Mouse (Mus musculus): ENCODE data around the gene Dhfr.

DNA sequence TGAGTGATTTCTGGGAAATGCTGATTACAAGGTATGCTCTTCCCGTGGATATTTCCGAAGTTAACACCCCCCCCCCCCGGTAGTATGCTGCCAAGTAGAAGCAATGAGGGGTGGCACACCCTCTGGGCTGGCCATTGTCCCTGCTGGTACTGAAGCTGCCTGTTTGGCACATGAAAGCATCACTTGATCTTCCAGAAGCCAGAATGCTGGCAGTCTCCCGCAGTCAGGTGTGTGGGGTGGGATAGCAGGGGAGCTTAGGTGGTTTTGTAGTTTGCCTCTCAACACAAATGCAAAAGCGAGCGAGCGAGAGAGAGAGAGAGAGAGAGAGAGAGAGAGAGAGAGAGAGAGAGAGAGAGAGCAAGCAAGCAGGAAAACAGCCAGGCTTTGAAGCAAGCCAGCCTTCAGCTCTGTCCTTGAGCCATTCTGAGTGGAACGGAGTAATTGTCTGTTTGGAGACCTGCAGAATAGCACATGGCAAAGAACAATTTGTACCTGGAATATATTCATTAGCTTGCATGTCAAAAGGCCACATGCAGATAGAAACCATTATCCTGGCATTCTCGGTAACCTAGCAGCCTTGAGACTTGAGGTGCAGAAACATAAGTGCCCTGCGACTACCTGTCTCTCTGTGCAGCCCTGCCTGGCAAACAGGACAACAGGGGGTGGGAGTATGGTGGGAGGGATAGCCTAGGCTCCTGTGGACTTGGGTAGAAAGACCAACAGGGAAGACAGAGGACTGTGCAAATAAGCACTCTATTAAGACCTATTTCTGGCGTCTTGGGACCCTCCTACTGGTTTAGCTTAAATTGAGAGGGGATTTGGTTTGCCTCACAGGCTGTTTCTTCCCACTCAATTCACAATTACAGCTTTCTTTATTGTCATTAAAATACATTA is 44.2 kb downstream of the Dhfr start:
- TF ChIP-seq POLR2A (IDR thresholded peaks at IDR 0.05; ENCODE audit: insufficient read depth, low read depth, low read length) (no peak), CTCF (IDR thresholded peaks at IDR 0.05; ENCODE audit: insufficient read depth, low read depth, low read length) (no peak)
